16 mouse cellular contexts compared by ENCODE assay signal in the genomic region with DNA sequence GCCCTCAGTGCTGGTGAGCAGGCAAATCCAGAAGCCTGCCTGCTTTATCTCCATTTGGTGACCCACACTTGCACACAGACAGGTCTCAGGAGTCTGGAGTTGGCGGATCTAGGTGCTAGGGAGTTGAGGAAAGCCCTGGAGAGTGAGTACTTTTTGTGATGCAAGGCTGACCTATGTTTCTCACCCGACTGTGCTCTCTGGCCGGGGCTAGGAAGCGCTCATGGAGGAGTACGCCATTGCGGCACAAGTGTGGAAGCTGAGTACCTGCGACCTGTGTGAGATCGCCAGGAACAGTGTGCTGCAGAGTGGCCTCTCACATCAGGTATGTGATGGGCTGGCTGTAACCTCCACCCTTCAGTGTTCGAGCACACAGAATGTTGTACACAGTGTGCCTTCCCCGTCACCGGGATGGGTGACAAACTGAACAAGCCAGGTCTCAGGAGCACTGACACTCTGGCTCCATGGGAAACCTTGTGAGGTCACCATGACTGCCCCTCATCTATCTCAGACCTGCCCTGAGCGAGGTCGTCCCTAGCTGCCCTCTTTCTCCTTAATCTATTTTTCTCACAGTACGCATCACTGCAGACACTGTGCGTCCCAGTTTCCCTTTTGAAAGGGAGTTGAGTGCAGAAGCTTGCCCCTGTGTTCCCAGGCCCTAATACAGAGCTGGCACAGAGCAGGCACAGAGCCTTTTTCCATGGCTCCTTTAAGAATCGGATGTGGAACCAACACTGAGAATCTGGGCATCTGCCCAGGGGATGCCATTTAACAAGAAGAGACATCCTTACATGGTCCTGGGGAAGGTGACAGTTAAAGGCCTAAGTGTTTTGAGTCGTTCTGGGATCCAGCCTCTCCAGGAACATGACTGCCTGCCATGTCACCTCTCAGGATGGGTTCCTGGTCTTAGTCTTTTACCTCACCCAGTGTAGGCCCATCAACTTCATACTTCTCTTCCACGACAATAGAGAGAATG. TPM values are rescaled to one million over a fixed set of nuclear protein-coding genes. Genes with fewer than 3 reads are reported as not detected.
DNase-seq lines count a peak whose midpoint lies in the region; ATAC-seq and TF ChIP-seq lines count a peak whose summit lies in the region.
"Had no signal": no experiment of that assay in that cellular context is flagged by ENCODE, and none has a peak within 500 bp of the region (broad histone marks: within the 10 kb centered on the region; RNA-seq: fewer than 3 reads in every experiment).

No protein-coding gene starts in this region.

- H3K9me3 ChIP-seq in embryonic facial prominence, embryonic 12.5 days: no peaks in the 10 kb centered on the region
- no peaks in the 10 kb centered on the region for H3K9me3 ChIP-seq in embryonic facial prominence, embryonic 10.5 days
- H3K9me3 ChIP-seq in hindbrain, embryonic 13.5 days: no peaks in the 10 kb centered on the region
- no peaks in the 10 kb centered on the region for H3K9me3 ChIP-seq in hindbrain, embryonic 14.5 days (ENCODE audit: control insufficient read depth, low read length)
- no peaks in the 10 kb centered on the region for H3K9me3 ChIP-seq in lung, embryonic 15.5 days
- H3K9me3 ChIP-seq: hindbrain, embryonic 15.5 days; limb, embryonic 13.5 days; midbrain, embryonic 15.5 days; neural tube, embryonic 12.5 days had no signal

- peaks cover 5% of the 10 kb centered on the region; the same call in 1 of the 2 replicates for H3K36me3 ChIP-seq in embryonic facial prominence, embryonic 12.5 days
- peaks cover 9% of the 10 kb centered on the region; the same call in 1 of the 2 replicates for H3K36me3 ChIP-seq in embryonic facial prominence, embryonic 10.5 days (replicated peaks)
- peaks cover 7% of the 10 kb centered on the region for H3K36me3 ChIP-seq in hindbrain, embryonic 13.5 days
- H3K36me3 ChIP-seq in hindbrain, embryonic 14.5 days (replicated peaks; ENCODE audit: control insufficient read depth, insufficient read depth): peaks cover 13% of the 10 kb centered on the region; the same call in 1 of the 2 replicates
- peaks cover 11% of the 10 kb centered on the region; the same call in 1 of the 2 replicates for H3K36me3 ChIP-seq in lung, embryonic 15.5 days
- H3K36me3 ChIP-seq: midbrain, embryonic 15.5 days; neural tube, embryonic 12.5 days had no signal

- no peak overlapping the region for H3K4me3 ChIP-seq in embryonic facial prominence, embryonic 12.5 days
- no peak overlapping the region for H3K4me3 ChIP-seq in embryonic facial prominence, embryonic 10.5 days
- no peak overlapping the region for H3K4me3 ChIP-seq in hindbrain, embryonic 13.5 days
- H3K4me3 ChIP-seq in hindbrain, embryonic 14.5 days (replicated peaks; ENCODE audit: low read length): no peak overlapping the region
- no peak overlapping the region for H3K4me3 ChIP-seq in lung, embryonic 15.5 days
- H3K4me3 ChIP-seq in olfactory bulb, adult 2 months (ENCODE audit: insufficient read depth, low read depth, low read length): no peak overlapping the region
- H3K4me3 ChIP-seq: hindbrain, embryonic 15.5 days; limb, embryonic 13.5 days; midbrain, embryonic 15.5 days; neural tube, embryonic 12.5 days had no signal

- no peak overlapping the region for H3K4me2 ChIP-seq in embryonic facial prominence, embryonic 12.5 days (replicated peaks)
- H3K4me2 ChIP-seq in hindbrain, embryonic 13.5 days: no peak overlapping the region
- no peak overlapping the region for H3K4me2 ChIP-seq in hindbrain, embryonic 14.5 days (replicated peaks)
- no peak overlapping the region for H3K4me2 ChIP-seq in lung, embryonic 15.5 days
- H3K4me2 ChIP-seq: hindbrain, embryonic 15.5 days; limb, embryonic 13.5 days; midbrain, embryonic 15.5 days; neural tube, embryonic 12.5 days had no signal

- DNase-seq in embryonic facial prominence, embryonic 10.5 days (ENCODE audit: low spot score): no peak
- DNase-seq in hindbrain, embryonic 14.5 days (ENCODE audit: low spot score): no peak
- DNase-seq in lung, postnatal 14 days: no peak
- no peak for DNase-seq in cerebellum, adult 11 months
- DNase-seq: cerebellum, postnatal 25 days; kidney, adult 8-10 months had no signal

- no peak overlapping the region for H3K9ac ChIP-seq in embryonic facial prominence, embryonic 12.5 days
- peak overlapping the region; percentile 35 for H3K9ac ChIP-seq in hindbrain, embryonic 13.5 days
- H3K9ac ChIP-seq in hindbrain, embryonic 14.5 days: no peak overlapping the region
- no peak overlapping the region for H3K9ac ChIP-seq in lung, embryonic 15.5 days
- H3K9ac ChIP-seq: hindbrain, embryonic 15.5 days; limb, embryonic 13.5 days; midbrain, embryonic 15.5 days; neural tube, embryonic 12.5 days had no signal

- ATAC-seq in embryonic facial prominence, embryonic 12.5 days (ENCODE audit: insufficient number of reproducible peaks, insufficient read depth, low FRiP score, low TSS enrichment): no peak
- ATAC-seq in hindbrain, embryonic 13.5 days (ENCODE audit: low FRiP score): no peak
- ATAC-seq in hindbrain, embryonic 14.5 days (ENCODE audit: low FRiP score): no peak
- 0 out of 2 replicates have a peak, but pooled peaks have one; percentile 25 for ATAC-seq in lung, embryonic 15.5 days (ENCODE audit: borderline replicate concordance, extremely low read depth, low FRiP score, low TSS enrichment)
- ATAC-seq: midbrain, embryonic 15.5 days; Patski had no signal

- 84% methylated on average over 18 of the region's 18 CpGs for WGBS in embryonic facial prominence, embryonic 12.5 days
- 86% methylated on average over 18 of the region's 18 CpGs for WGBS in embryonic facial prominence, embryonic 10.5 days
- WGBS in hindbrain, embryonic 13.5 days: 83% methylated on average over 18 of the region's 18 CpGs
- WGBS in hindbrain, embryonic 14.5 days: 81% methylated on average over 18 of the region's 18 CpGs
- 81% methylated on average over 18 of the region's 18 CpGs for WGBS in lung, embryonic 15.5 days
- 74% methylated on average over 18 of the region's 18 CpGs for WGBS in olfactory bulb, adult 2 months

- no peaks in the 10 kb centered on the region for H3K27me3 ChIP-seq in embryonic facial prominence, embryonic 12.5 days
- H3K27me3 ChIP-seq in embryonic facial prominence, embryonic 10.5 days (replicated peaks; ENCODE audit: low read depth, poor library complexity, severe bottlenecking): no peaks in the 10 kb centered on the region
- H3K27me3 ChIP-seq in hindbrain, embryonic 13.5 days: no peaks in the 10 kb centered on the region
- H3K27me3 ChIP-seq in hindbrain, embryonic 14.5 days (ENCODE audit: control insufficient read depth, insufficient read depth, low read length): no peaks in the 10 kb centered on the region
- no peaks in the 10 kb centered on the region for H3K27me3 ChIP-seq in lung, embryonic 15.5 days
- H3K27me3 ChIP-seq: CH12.LX; hindbrain, embryonic 15.5 days; limb, embryonic 13.5 days; midbrain, embryonic 15.5 days; neural tube, embryonic 12.5 days; Patski had no signal

- H3K27ac ChIP-seq in embryonic facial prominence, embryonic 12.5 days: peak overlapping the region; percentile 62; the same call in 1 of the 2 replicates
- no peak overlapping the region for H3K27ac ChIP-seq in embryonic facial prominence, embryonic 10.5 days (replicated peaks)
- no peak overlapping the region for H3K27ac ChIP-seq in hindbrain, embryonic 13.5 days
- no peak overlapping the region for H3K27ac ChIP-seq in hindbrain, embryonic 14.5 days
- no peak overlapping the region for H3K27ac ChIP-seq in lung, embryonic 15.5 days
- peak overlapping the region; percentile 63 for H3K27ac ChIP-seq in olfactory bulb, adult 2 months (ENCODE audit: insufficient read depth, low read depth, low read length)
- H3K27ac ChIP-seq: hindbrain, embryonic 15.5 days; limb, embryonic 13.5 days; midbrain, embryonic 15.5 days; neural tube, embryonic 12.5 days had no signal

- 0 out of 2 replicates have a peak, but pooled peaks cover 5% of the 10 kb centered on the region for H3K4me1 ChIP-seq in embryonic facial prominence, embryonic 12.5 days
- peaks cover 12% of the 10 kb centered on the region for H3K4me1 ChIP-seq in embryonic facial prominence, embryonic 10.5 days
- H3K4me1 ChIP-seq in hindbrain, embryonic 13.5 days (replicated peaks): peaks cover 9% of the 10 kb centered on the region; the same call in 1 of the 2 replicates
- H3K4me1 ChIP-seq in hindbrain, embryonic 14.5 days (replicated peaks; ENCODE audit: control insufficient read depth, insufficient read depth, low read length): no peaks in the 10 kb centered on the region
- no peaks in the 10 kb centered on the region for H3K4me1 ChIP-seq in lung, embryonic 15.5 days
- peaks cover 40% of the 10 kb centered on the region for H3K4me1 ChIP-seq in olfactory bulb, adult 2 months (ENCODE audit: control insufficient read depth, insufficient read depth, low read length)
- H3K4me1 ChIP-seq: midbrain, embryonic 15.5 days; neural tube, embryonic 12.5 days had no signal

- TF ChIP-seq POLR2A in olfactory bulb, adult 2 months (IDR thresholded peaks at IDR 0.05; ENCODE audit: insufficient read depth, low read depth, low read length): no peak

- no peak for TF ChIP-seq CTCF in olfactory bulb, adult 2 months (IDR thresholded peaks at IDR 0.05; ENCODE audit: insufficient read depth, low read depth, low read length)

RNA-seq across cellular contexts. Expression of gene Rnf141, which starts 34.4 kb away (rescaled TPM):
- 17.2 and 19.9 TPM in 2 replicates for polyA plus RNA-seq in embryonic facial prominence, embryonic 12.5 days (2016; fragmentation: Nextera tagmentation; extraction: Ambion mirVana)
- polyA plus RNA-seq in embryonic facial prominence, embryonic 10.5 days (2016; fragmentation: Nextera tagmentation; extraction: Ambion mirVana): 21.5 and 22.3 TPM in 2 replicates
- polyA plus RNA-seq in hindbrain, embryonic 13.5 days (2015; fragmentation: Nextera tagmentation; extraction: Ambion mirVana): 29.7 and 31.2 TPM in 2 replicates
- 41.4 and 45.6 TPM in 2 replicates for polyA plus RNA-seq in hindbrain, embryonic 14.5 days (2014; fragmentation: Nextera tagmentation; extraction: Ambion mirVana)
- polyA plus RNA-seq in lung, embryonic 15.5 days (2015; fragmentation: Nextera tagmentation; extraction: Ambion mirVana): 34.1 and 38.8 TPM in 2 replicates
- polyA plus RNA-seq in olfactory bulb, adult 2 months (2012; ENCODE audit: insufficient read depth, insufficient read length, low replicate concordance, missing spikeins): not detected in 2 replicates

RNA-seq across cellular contexts. Expression of gene Ampd3, which starts 41.9 kb away (rescaled TPM):
- 1.9 and 3.2 TPM in 2 replicates for polyA plus RNA-seq in embryonic facial prominence, embryonic 12.5 days (2016; fragmentation: Nextera tagmentation; extraction: Ambion mirVana)
- polyA plus RNA-seq in embryonic facial prominence, embryonic 10.5 days (2016; fragmentation: Nextera tagmentation; extraction: Ambion mirVana): 1.0 and 1.5 TPM in 2 replicates
- 4.3 and 4.9 TPM in 2 replicates for polyA plus RNA-seq in hindbrain, embryonic 13.5 days (2015; fragmentation: Nextera tagmentation; extraction: Ambion mirVana)
- 8.8 and 10.8 TPM in 2 replicates for polyA plus RNA-seq in hindbrain, embryonic 14.5 days (2014; fragmentation: Nextera tagmentation; extraction: Ambion mirVana)
- 2.1 and 2.5 TPM in 2 replicates for polyA plus RNA-seq in lung, embryonic 15.5 days (2015; fragmentation: Nextera tagmentation; extraction: Ambion mirVana)
- polyA plus RNA-seq in olfactory bulb, adult 2 months (2012; ENCODE audit: insufficient read depth, insufficient read length, low replicate concordance, missing spikeins): not detected in 2 replicates

RNA-seq across cellular contexts. Expression of gene Lyve1, which starts 53.2 kb away (rescaled TPM):
- polyA plus RNA-seq in embryonic facial prominence, embryonic 12.5 days (2016; fragmentation: Nextera tagmentation; extraction: Ambion mirVana): 1.1 and 1.2 TPM in 2 replicates
- polyA plus RNA-seq in embryonic facial prominence, embryonic 10.5 days (2016; fragmentation: Nextera tagmentation; extraction: Ambion mirVana): 0.36 and 0.41 TPM in 2 replicates
- polyA plus RNA-seq in hindbrain, embryonic 13.5 days (2015; fragmentation: Nextera tagmentation; extraction: Ambion mirVana): 6.8 and 6.9 TPM in 2 replicates
- polyA plus RNA-seq in hindbrain, embryonic 14.5 days (2014; fragmentation: Nextera tagmentation; extraction: Ambion mirVana): 4.1 and 4.4 TPM in 2 replicates
- polyA plus RNA-seq in lung, embryonic 15.5 days (2015; fragmentation: Nextera tagmentation; extraction: Ambion mirVana): 48.2 and 55.6 TPM in 2 replicates
- polyA plus RNA-seq in olfactory bulb, adult 2 months (2012; ENCODE audit: insufficient read depth, insufficient read length, low replicate concordance, missing spikeins): not detected in 2 replicates
- polyA plus RNA-seq: Patski had no signal

Comparison
In these comparisons a context has a peak if more than half of its experiments do, and no peak if none do; other contexts are left out.
1. H3K27ac ChIP-seq: peak in embryonic facial prominence, embryonic 12.5 days (single experiment) and olfactory bulb, adult 2 months (single experiment); none in embryonic facial prominence, embryonic 10.5 days (single experiment), hindbrain, embryonic 13.5 days (single experiment), hindbrain, embryonic 14.5 days (single experiment) and lung, embryonic 15.5 days (single experiment).